Mouse (Mus musculus) splenic B cell, adult 2 months (primary cell): ENCODE data around the gene Blcap.

Source experiments
- DNase-seq: peaks from one replicate; pipeline ENCODE4 v3.0.0-alpha.2; 2011; ENCODE audit warnings: low read depth, low spot score
- H3K27me3 ChIP-seq: 2 replicates; pipeline ENCODE4 v1.6.1; 2012; ENCODE audit warnings: mild to moderate bottlenecking, low read length, moderate library complexity, mixed read lengths; ENCODE audit not compliant: control insufficient read depth, poor library complexity, insufficient read depth, severe bottlenecking
- H3K36me3 ChIP-seq: 2 replicates; pipeline ENCODE4 v1.6.1; 2012; ENCODE audit warnings: mild to moderate bottlenecking, low read length, moderate library complexity, mixed read lengths; ENCODE audit not compliant: control insufficient read depth, poor library complexity, insufficient read depth, severe bottlenecking

The Blcap gene

DNA sequence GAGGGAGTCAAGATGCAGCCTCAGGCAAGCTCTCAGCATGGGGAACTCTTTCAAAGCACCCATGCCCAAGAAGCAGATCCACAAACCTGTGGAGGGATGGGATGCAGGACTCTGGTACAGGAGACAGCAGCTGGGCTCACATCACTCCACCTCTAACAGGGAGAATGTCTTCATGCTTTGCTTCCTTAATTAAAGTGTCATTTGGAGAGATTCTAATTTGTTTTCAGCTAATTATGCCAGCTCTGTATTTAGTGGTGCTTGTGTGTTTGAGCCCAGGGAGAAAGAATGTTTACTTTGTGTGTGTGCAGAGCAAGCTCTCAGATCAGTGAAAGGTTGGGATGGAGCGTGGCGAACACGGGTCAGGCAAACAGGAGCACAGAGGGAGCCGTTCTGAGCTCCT is 28.7 kb downstream of the Blcap start:
- DNase-seq: no peak
- no peaks in the 10 kb centered on the region for H3K27me3 ChIP-seq
- H3K36me3 ChIP-seq: no peaks in the 10 kb centered on the region

DNA sequence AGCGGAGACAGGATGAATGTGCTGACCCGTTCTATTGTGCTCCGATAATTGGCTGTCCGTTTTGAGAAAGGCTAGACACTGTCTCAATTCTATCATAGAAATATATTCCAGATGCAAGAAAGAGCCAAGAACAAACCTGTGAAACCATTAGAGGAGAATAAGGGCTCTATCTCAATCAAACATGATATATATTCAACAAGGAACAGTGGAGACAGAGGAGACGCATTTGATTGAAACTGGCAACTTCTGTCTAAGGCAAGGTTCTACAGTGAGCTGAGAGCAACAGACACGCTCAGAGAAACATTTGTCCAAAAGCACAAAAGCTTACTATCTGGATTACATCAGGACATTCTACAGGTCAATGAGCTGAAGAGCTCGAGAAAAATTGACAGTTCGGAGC is 29.4 kb downstream of the Blcap start:
- no peak for DNase-seq
- Histone ChIP-seq H3K27me3 (no peaks in the 10 kb centered on the region), H3K36me3 (no peaks in the 10 kb centered on the region)

DNA sequence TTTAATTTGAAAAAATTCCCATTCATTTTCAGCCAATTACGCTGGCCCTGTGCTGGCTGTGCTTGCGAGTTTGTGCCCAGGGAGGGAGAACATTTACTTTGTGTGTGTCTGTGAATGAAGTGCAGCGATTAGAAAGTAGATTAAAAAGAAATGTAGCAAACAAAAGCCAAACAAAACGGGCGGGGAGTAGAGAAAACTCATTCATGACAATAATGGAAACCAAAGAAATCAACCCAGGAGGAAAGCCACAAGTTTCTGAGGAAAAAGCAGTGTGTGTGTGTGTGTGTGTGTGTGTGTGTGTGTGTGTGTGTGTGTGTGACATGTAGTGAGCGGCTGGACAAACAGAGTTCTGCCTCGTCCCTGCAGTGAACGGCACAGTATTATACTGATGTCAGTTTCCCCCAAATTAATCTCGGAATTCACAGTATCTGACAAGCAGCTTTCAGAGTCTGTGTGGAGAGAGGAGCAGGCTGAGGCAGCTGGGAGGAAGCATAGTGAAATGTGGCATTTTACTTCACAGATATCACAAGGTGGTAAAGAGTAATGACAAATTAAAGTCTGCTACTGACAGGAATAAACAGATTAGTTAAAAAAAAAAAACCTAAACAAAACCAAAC is 30.0 kb downstream of the Blcap start:
- no peak for DNase-seq
- no peaks in the 10 kb centered on the region for H3K36me3 ChIP-seq
- H3K27me3 ChIP-seq: no peaks in the 10 kb centered on the region

DNA sequence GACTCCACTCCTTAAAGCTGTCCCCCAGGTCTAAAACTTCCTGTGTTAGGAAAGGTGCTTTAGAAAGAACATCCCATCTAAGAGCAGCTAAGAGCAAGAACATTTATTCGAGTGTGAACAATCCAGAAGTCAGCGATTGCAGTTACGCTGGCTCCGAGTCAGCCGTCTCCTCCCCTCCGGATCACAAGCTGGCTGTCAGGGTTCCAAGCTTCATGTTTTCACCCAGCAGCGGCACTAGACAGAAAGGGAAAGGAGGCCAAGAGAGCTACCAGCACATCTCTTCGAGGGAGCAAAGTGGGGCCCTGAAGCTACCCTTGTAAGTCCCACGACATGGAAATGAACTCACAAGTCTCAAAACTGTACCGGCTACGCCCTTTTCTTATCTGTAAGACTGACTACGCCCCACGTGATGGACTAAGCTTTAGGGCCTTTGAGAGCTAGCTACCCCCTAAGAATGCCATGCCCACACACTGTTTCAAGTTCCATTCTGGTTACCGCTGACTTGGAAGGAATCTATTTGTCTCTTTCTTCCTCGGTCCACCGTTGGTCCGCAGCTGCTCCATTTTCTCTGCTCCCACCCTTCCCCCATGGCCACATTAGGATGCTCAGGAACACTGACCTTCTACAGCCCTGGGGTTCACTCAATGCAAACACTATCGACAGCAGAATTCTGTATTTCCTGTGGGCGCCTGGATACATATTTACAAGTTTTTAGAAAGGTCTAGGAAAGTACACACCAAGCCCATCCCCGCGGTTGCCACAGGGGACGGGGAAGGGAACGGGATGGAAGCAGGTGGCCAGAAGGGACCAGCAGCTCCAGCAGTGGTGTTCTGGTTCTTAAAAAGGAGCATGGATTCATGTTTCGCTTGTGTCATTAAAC is 30.8 kb downstream of the Blcap start:
- Histone ChIP-seq H3K27me3 (no peaks in the 10 kb centered on the region), H3K36me3 (no peaks in the 10 kb centered on the region)
- DNase-seq: no peak

DNA sequence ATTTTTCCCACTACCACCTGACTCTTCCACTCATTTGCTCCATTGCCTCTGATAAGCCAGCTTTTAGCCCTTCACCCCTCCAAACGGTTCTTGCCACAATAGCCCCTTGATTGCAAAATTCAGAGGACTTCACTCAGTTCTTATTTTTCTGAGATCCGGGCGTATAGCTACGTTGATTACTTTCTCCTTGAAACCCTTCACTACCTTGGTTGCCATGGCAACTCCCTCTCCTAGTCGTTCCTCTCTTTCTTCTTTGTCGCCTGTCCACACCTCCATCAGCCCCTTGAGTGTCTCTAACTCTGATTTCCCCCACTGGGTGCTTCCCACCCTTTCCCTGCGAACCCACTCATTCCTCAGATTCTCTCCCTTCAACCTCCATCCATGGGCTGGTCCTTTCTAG is 34.0 kb downstream of the Blcap start:
- Histone ChIP-seq H3K36me3 (no peaks in the 10 kb centered on the region), H3K27me3 (no peaks in the 10 kb centered on the region)
- DNase-seq: no peak

DNA sequence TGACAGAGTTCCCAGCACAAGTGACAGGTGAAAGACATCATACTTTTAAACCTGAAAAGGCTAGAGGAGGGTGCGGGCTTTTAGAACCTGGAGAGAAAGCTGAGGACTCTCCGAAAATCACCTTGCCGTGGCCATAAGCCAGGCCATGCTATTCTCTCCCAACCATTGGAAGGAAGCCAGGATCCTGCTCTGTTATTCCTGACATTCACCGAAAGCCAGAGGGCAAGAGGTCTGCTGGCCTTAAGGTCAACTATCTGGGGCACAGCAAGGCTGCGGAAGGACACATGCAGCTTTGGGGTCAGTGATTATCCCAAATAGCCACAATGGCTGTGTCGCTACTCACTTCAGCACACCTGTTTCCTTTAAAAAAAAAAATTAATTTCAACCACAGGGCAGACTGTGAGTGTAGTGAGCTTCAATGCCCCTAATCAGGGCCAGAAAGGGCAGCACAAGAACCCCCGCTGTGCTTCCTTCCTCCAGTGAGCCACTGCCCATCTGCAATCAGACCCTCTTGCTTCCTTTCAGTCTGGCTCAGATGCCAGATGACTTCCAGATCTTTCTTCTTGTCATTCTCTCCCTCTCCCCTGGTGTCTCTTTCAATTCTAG is 34.5 kb downstream of the Blcap start:
- no peak for DNase-seq
- no peaks in the 10 kb centered on the region for H3K36me3 ChIP-seq
- no peaks in the 10 kb centered on the region for H3K27me3 ChIP-seq

DNA sequence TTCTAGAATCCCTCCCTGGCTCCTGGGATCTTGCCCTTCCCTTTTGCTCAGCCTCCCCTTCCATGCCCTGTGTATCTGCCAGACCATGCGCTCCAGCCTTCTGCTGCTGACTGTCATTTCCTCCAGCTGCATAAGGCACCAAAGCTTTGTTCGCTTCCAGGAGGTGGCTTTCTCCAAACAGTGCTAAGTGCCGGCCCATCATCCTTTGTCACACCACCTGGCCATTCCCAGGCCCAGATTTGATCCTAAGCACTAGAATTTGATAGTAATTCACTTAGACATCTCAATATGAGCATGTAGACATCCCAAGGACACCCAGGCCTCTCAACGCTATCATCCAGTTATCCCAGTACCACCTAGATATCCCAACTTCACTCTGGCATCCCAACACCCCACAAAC is 36.9 kb downstream of the Blcap start:
- Histone ChIP-seq H3K36me3 (no peaks in the 10 kb centered on the region), H3K27me3 (no peaks in the 10 kb centered on the region)
- no peak for DNase-seq

DNA sequence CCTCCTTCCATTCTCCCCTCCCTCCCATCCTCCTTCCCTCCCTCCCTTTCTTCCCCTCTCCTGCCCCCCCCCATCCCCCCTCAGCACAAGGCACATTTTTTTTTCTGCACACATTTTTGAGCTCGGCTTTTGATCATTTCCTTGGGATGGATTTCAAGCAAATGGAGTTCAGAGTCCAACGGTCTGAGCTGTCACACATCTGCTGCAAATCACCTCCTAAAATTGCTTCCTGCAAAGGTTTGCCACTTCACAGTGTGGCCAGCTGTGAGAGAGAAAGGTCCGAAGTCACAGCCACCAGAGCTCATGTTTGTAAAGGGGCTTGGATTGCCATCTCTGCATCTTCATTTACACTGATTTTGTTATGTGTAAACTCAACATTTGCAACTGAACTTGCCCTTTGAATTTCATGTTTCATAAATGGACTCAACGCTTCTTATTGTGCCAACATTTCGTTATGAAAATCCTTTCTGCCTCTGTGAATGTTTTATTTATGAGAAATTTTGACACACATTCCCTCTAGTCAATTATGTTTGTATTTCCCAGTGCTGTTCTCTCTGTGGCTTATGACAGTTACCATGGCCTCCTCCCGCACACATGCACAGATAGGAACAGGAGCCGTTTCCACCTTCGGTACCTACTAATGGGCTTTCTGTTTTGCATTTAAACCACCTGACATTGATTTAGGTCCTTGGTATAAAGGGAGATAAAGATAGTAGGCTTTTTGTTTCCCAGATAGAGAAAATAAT is 39.2 kb downstream of the Blcap start:
- no peaks in the 10 kb centered on the region for H3K36me3 ChIP-seq
- no peak for DNase-seq
- H3K27me3 ChIP-seq: no peaks in the 10 kb centered on the region

DNA sequence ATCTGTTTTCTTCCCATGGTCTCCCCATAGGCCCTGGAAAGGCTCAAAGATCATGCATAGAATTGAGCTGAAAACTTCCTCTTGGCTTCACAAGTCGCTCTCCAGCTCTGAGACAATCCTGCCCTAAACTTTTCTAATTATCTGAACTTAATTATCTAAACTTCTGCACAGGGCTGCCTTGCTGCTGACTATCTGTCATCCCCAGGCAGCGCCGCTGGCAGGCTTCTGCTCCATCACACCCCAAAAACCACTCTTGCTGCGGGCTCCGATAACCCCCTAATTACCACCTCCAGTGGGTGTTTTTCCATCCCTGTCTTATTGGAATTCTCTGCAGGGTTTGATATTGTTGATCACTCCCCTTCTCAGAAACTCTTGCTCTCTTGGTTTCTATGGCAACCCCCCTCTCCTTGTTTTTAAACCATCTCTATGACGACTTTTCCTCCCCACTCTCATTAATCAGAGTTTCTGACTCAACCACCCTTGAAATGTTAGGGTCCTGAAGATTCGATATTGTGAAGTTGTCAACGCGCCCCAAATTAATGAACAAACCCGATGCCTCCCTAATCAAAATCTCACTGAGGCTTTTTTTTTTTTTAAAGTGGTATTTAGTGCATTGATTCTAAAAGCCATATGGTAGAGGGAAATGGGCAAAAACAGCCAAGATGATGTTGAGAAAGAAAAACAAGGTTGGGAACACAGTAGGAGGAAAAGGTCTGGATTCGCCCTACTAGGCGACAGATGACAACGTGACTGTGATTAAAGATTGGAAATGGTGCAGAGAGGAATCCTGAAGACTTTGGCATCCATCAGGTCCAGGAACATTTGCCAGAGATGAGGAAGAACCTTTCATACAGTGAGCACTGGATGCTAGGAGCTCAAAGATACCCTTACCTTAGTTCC is 40.8 kb downstream of the Blcap start:
- no peak for DNase-seq
- Histone ChIP-seq H3K36me3 (no peaks in the 10 kb centered on the region), H3K27me3 (no peaks in the 10 kb centered on the region)

DNA sequence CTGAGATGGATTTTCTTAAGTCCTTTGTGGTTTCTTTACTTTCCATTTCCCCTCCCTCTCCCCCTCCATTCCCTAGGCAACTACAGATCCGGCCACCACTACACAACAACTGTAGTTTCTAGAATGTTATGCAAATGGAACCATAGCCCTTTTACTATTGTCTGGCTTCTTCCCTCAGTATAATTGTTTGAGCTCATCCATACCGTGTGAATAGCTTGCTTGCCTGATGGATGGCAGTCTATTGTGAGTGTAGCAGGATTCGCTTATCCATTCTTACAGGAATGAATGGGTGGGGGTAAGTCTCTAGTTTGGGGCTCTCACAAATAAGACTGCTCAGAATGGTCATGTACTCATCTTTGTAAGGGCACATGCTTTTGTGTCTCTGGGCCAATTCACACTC is 48.5 kb downstream of the Blcap start:
- H3K27me3 ChIP-seq: no peaks in the 10 kb centered on the region
- no peaks in the 10 kb centered on the region for H3K36me3 ChIP-seq
- no peak for DNase-seq

DNA sequence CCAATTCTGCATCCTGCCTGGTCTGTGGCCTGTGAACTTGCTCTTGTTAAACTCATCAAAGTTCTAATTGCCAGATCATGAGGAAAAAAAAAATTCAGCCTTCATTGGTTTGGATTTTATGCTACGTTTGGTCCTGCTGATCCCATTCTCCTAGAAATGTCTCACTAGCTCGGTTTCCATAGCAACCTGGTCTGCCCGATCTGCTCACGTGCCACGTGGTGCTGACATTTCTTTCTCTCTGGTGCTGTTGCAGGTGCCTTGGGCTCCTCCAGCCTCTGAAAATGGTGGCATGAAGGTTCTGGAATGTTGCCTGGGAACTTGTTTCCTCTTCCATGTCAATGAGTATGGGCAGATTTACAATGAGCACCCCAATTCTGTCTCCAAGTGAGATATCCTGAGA is 50.6 kb downstream of the Blcap start:
- Histone ChIP-seq H3K36me3 (no peaks in the 10 kb centered on the region), H3K27me3 (no peaks in the 10 kb centered on the region)
- DNase-seq: no peak

DNA sequence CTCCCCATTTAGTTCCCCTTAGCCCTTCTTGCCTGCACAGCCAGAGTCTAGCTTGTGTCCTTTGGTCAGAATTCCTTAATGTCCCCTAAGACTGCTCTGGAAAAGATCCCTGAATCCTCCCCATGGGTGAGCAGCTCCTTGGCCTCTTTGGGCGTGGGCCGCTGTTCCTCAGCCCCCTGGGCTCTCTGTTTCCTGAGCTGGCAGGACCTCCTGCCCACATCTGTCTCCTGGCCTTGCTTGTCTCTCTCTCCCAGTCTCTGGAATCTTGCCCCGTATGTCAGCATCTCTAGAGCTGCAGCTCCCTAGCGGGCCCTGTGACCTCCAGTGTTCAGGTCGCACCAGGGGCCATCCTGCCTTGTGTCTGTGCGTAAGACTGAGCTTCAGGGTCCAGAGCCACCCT is 51.6 kb downstream of the Blcap start:
- H3K36me3 ChIP-seq: no peaks in the 10 kb centered on the region
- no peak for DNase-seq
- no peaks in the 10 kb centered on the region for H3K27me3 ChIP-seq

DNA sequence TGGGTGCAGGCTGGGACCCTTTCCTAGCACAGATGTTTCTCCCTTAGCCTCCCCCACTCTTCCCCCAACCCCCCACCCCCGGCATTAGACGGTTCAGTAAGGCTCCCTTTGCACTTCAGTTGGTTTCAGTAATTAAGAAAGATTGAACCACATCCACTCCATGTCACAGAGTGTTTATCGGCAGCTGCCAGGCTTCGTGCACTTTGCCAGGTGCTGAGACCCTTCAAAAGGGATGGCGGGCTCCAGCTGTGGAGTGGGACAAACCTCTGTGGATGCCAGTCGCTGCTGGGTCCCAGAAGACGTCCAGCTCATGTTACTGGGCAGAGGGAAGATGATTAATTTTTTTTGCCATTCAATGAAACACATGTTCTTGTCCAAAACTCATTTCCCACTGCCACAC is 52.6 kb downstream of the Blcap start:
- no peak for DNase-seq
- Histone ChIP-seq H3K27me3 (no peaks in the 10 kb centered on the region), H3K36me3 (no peaks in the 10 kb centered on the region)

DNA sequence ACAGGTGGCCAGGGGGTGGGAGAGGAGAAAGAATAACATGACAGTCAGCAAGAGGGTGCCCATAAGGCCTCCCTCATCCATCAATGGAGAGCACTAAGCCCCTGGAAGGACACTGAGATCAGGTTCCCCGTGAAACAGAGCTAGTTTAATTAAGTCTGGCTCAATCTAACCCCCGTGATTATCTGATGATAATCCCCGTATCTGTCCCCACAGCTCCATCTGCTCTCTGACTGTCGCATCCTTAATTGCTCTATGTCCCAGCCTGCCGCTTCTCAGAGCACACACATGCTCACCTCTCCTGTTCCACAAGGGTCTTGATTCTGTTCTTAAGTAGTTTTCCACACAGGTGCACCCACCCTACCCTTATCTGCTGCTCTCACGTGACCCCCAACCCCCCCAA is 53.5 kb downstream of the Blcap start:
- no peaks in the 10 kb centered on the region for H3K36me3 ChIP-seq
- no peak for DNase-seq
- H3K27me3 ChIP-seq: no peaks in the 10 kb centered on the region
